Mouse (Mus musculus) ovary, postnatal 10 days (tissue): ENCODE results near the gene Pdzd3.

Experiments
- DNase-seq: peaks from one replicate; pipeline ENCODE4 v3.0.0; 2022; ENCODE audit warnings: low spot score

The Pdzd3 gene

GRCm38 (mm10) chr9:44199580-44199979, 51.7 kb downstream of the Pdzd3 start:
- no peak for DNase-seq

DNA sequence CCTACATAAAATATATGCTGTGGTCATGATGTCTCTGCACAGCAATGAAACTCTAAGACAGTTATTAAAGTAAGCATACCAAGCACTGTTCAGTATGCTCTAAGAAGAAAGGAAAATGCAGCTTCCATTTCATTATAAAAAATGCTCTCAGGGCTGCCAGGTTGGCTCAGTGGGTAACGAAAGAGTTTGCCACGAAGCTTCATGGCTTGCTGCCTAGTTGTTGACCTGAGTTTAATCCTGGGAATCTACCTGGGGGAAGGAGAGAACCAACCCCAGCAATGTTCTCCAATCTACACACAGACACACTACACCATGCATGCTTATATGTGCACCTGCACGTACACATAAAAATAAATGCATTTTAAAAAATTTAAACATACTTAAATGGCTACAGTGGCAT, 52.1 kb downstream of the Pdzd3 start:
- no peak for DNase-seq
